Mouse (Mus musculus) right cerebral cortex, postnatal 25 days (tissue): ENCODE data around the gene Coro6.

Experiments used
- DNase-seq: peaks from one replicate; pipeline ENCODE4 v3.0.0; 2022

The Coro6 gene

GRCm38 (mm10) chr11:77514281-77514831, 52.1 kb downstream of the Coro6 start:
- no peak for DNase-seq

GRCm38 (mm10) chr11:77514832-77515636, 52.8 kb downstream of the Coro6 start, which contains the start of gene Abhd15:
Gene Abhd15, plus strand, starts transcription at chr11:77515121.
- DNase-seq = peak; percentile 63

GRCm38 (mm10) chr11:77515637-77516552, 53.7 kb downstream of the Coro6 start, which contains the start of gene Trp53i13:
Gene Trp53i13, minus strand, starts transcription at chr11:77515980.
- DNase-seq = no peak

- no peak for DNase-seq
Observed at GRCm38 (mm10) chr11:77516553-77517425, 54.6 kb downstream of the Coro6 start.

- no peak for DNase-seq
Observed at GRCm38 (mm10) chr11:77518051-77518798, 56.0 kb downstream of the Coro6 start.

- DNase-seq = no peak
Observed at GRCm38 (mm10) chr11:77519043-77519442, 56.8 kb downstream of the Coro6 start, which contains the start of gene Gm10392. Gene Gm10392, minus strand, starts transcription at chr11:77519198.
